Mouse (Mus musculus): ENCODE results near the gene Cdh13.

DNA sequence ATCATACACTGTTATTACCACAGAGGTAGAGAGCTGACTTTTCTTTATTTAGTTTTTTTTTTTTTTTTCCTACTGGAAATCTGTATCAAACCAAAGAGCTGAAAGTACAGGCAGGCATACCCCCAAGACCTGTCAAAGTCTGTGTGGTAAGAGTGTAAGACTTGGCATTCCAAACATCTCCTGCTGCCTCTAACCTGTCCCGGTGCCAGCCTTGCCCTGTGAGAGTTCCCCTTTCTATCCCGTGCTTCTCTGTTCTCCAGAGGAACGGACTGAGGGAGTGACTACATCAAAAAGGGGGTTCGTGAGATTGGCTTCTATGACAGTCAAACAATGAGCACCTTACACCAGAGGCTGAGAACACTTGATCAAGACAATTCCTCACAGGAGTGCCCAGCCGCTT lies 458.2 kb downstream of the Cdh13 start:
- TF ChIP-seq CTCF (IDR thresholded peaks at IDR 0.05; ENCODE audit: low read depth) (no peak), EP300 (IDR thresholded peaks at IDR 0.05; ENCODE audit: low read depth) (no peak)

Measured in liver, postnatal 0 days (tissue).